Mouse (Mus musculus) brain, embryonic 14.5 days (tissue): Measurements from ENCODE around the gene Gm5426. TPM values are rescaled to one million over a fixed set of nuclear protein-coding genes. Genes with fewer than 3 reads are reported as not detected.

Experiments used
- DNase-seq: peaks from one replicate; pipeline ENCODE4 v3.0.0-alpha.2; 2011; ENCODE audit warnings: low read depth
- CTCF ChIP-seq: fragments of 200-500 bp; IDR thresholded peaks from 2 replicates; pipeline ENCODE4 v1.5.1; 2012; ENCODE audit warnings: inconsistent platforms, mild to moderate bottlenecking, moderate library complexity, borderline replicate concordance; ENCODE audit not compliant: insufficient read depth, insufficient read length; ENCODE audit errors: extremely low read depth
- POLR2A ChIP-seq: fragments of 200-500 bp; IDR thresholded peaks from 2 replicates; pipeline ENCODE4 v1.6.1; 2012; ENCODE audit warnings: mild to moderate bottlenecking, inconsistent platforms, borderline replicate concordance; ENCODE audit not compliant: poor library complexity, insufficient read depth, insufficient read length, severe bottlenecking; ENCODE audit errors: extremely low read depth
- polyA plus RNA-seq: library from polyadenylated mRNA; depleted of rRNA; stranded (reverse); fragments of >200 nt; gene quantifications from 2 replicates; pipeline ENCODE4 v1.2.3, GENCODE M21; 2012

Gm5426 gene
- polyA plus RNA-seq, 1 experiment = not detected

GRCm38 (mm10) chr10:96153315-96153714 lies 16.9 kb downstream of the Gm5426 start:
- TF ChIP-seq CTCF (no peak), POLR2A (no peak)
- peak; percentile 59 for DNase-seq

- DNase-seq = no peak
- TF ChIP-seq CTCF (no peak), POLR2A (no peak)
These were observed 26.7 kb downstream of the Gm5426 start for GRCm38 (mm10) chr10:96162975-96163706.

- no peak for TF ChIP-seq POLR2A
- no peak for TF ChIP-seq CTCF
- DNase-seq = no peak
These were observed 27.4 kb downstream of the Gm5426 start for GRCm38 (mm10) chr10:96163791-96164190.

- no peak for TF ChIP-seq POLR2A
- no peak for TF ChIP-seq CTCF
- no peak for DNase-seq
These were observed 28.9 kb downstream of the Gm5426 start for GRCm38 (mm10) chr10:96165260-96165659.

GRCm38 (mm10) chr10:96168998-96169397 lies 32.6 kb downstream of the Gm5426 start:
- no peak for DNase-seq
- TF ChIP-seq POLR2A (no peak), CTCF (no peak)

GRCm38 (mm10) chr10:96171546-96171945 lies 35.1 kb downstream of the Gm5426 start:
- TF ChIP-seq CTCF (no peak), POLR2A (no peak)
- DNase-seq = no peak

GRCm38 (mm10) chr10:96172964-96173363 lies 36.6 kb downstream of the Gm5426 start:
- TF ChIP-seq CTCF = no peak
- TF ChIP-seq POLR2A = no peak
- DNase-seq = no peak

GRCm38 (mm10) chr10:96173771-96174170 lies 37.4 kb downstream of the Gm5426 start:
- TF ChIP-seq CTCF = no peak
- TF ChIP-seq POLR2A = no peak
- peak; percentile 26 for DNase-seq

GRCm38 (mm10) chr10:96176916-96177315 lies 40.5 kb downstream of the Gm5426 start:
- TF ChIP-seq POLR2A = no peak
- no peak for TF ChIP-seq CTCF
- no peak for DNase-seq

GRCm38 (mm10) chr10:96180554-96181397 lies 44.4 kb downstream of the Gm5426 start:
- no peak for DNase-seq
- TF ChIP-seq POLR2A (no peak), CTCF (no peak)

GRCm38 (mm10) chr10:96181398-96181790 lies 45.0 kb downstream of the Gm5426 start:
- TF ChIP-seq CTCF = no peak
- no peak for TF ChIP-seq POLR2A
- no peak for DNase-seq
